Mouse (Mus musculus): Measurements from ENCODE around the gene Gm28372. TPM values are rescaled to one million over a fixed set of nuclear protein-coding genes. Genes with fewer than 3 reads are reported as not detected.

Gene Gm28372
- total and polyA plus RNA-seq, 3 experiments: 0.23 TPM; not detected in 2

- Histone ChIP-seq H3K27me3 (replicated peaks) (no peaks in the 10 kb centered on the region), H3K79me2 (replicated peaks; ENCODE audit: control insufficient read depth, extremely low read depth, insufficient read depth, poor library complexity, severe bottlenecking) (peaks cover 1% of the 10 kb centered on the region; the same call in 1 of the 2 replicates), H3K4me3 (replicated peaks in 1 of 3; ENCODE audit: low read depth in 2 of 3, low read length in 2 of 3, poor library complexity in 1 of 3) (no peak overlapping the region), H3K4me2 (ENCODE audit: insufficient read depth, low read depth, poor library complexity, severe bottlenecking) (no peak overlapping the region), H3K9me3 (replicated peaks; ENCODE audit: low read length) (no peaks in the 10 kb centered on the region), H3K36me3 (replicated peaks in 1 of 2; ENCODE audit: control insufficient read depth in 1 of 2, insufficient read depth in 1 of 2, low read length in 1 of 2) (peaks cover 68 to 86% of the 10 kb centered on the region in 2 experiments), H3K27ac (ENCODE audit: insufficient read depth, low read depth) (no peak overlapping the region), H3K9ac (ENCODE audit: insufficient read depth, low read depth) (no peak overlapping the region), H3K4me1 (ENCODE audit: control insufficient read depth in 1 of 2, insufficient read depth in 2 of 2) (no peaks in the 10 kb centered on the region)
- in situ Hi-C loops (cut with MboI; ENCODE audit: low pct_ligation_motif_present, low pct_unique_long_range_greater_than_20kb, low sequenced_read_pairs) (loop anchor here (10.0 kb wide), 1 partner anchor 113 kb away; no protein-coding TSS in a partner anchor), dilution Hi-C loops (cut with MboI; ENCODE audit: extremely low pct_ligation_motif_present, extremely low pct_unique_long_range_greater_than_20kb, low sequenced_read_pairs) (no loop called here)
- DNase-seq (ENCODE audit: extremely low read depth): no peak
- TF ChIP-seq SIN3A (IDR thresholded peaks at IDR 0.05; ENCODE audit: low read length) (no peak), PAX5 (IDR thresholded peaks at IDR 0.05; ENCODE audit: low read length) (no peak), ZC3H11A (IDR thresholded peaks at IDR 0.05; ENCODE audit: low read depth, low read length) (no peak), ZKSCAN1 (IDR thresholded peaks at IDR 0.05; ENCODE audit: borderline replicate concordance, low read depth, low read length) (no peak), USF2 (conservative IDR thresholded peaks at IDR 0.05; ENCODE audit: low read depth, low read length) (no peak), HCFC1 (IDR thresholded peaks at IDR 0.05; ENCODE audit: low read depth, low read length) (no peak), TBP (conservative IDR thresholded peaks at IDR 0.05; ENCODE audit: low read depth, low read length) (no peak), TCF12 (IDR thresholded peaks at IDR 0.05; ENCODE audit: low read depth, low read length) (no peak), IRF4 (IDR thresholded peaks at IDR 0.05; ENCODE audit: low read depth, low read length) (no peak), NELFE (IDR thresholded peaks at IDR 0.05; ENCODE audit: low read depth, low read length) (no peak)
Measured at GRCm38 (mm10) chr2:130442162-130442561, 37.1 kb downstream of the Gm28372 start.

DNA sequence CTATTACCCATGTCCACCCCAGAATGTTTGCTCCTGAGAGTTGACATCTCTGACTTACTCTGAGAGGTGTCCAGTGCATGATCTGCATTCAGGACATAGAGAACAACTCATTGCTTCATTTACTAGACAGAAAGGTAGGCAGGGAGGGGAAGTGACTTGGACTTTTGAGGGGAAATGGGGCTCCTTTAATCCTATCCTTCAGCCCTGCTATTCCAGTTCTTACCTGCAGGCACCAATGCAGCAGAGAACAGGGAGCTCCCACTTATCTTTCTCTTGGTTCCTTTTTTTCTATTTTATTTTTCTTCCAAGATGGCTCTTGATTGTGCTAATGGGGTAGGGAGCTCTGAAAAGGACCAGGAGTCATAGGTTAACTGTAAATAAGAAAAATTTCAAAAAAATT, 43.4 kb downstream of the Gm28372 start:
- in situ Hi-C loops (cut with MboI; ENCODE audit: low pct_ligation_motif_present, low pct_unique_long_range_greater_than_20kb, low sequenced_read_pairs) (loop anchor here (10.0 kb wide), 1 partner anchor 106 kb away; no protein-coding TSS in a partner anchor), dilution Hi-C loops (cut with MboI; ENCODE audit: extremely low pct_ligation_motif_present, extremely low pct_unique_long_range_greater_than_20kb, low sequenced_read_pairs) (no loop called here)
- TF ChIP-seq ZNF384 (IDR thresholded peaks at IDR 0.05; ENCODE audit: low read depth, low read length): no peak
- TF ChIP-seq ELF1 (IDR thresholded peaks at IDR 0.05; ENCODE audit: low read depth, low read length): no peak
- no peak for TF ChIP-seq SMC3 (IDR thresholded peaks at IDR 0.05; ENCODE audit: low read depth, low read length)
- no peak for TF ChIP-seq MEF2A (IDR thresholded peaks at IDR 0.05; ENCODE audit: borderline replicate concordance, low read depth, low read length)
- TF ChIP-seq ZKSCAN1 (IDR thresholded peaks at IDR 0.05; ENCODE audit: borderline replicate concordance, low read depth, low read length): no peak
- no peak for TF ChIP-seq ZC3H11A (IDR thresholded peaks at IDR 0.05; ENCODE audit: low read depth, low read length)
- no peak for TF ChIP-seq SIN3A (IDR thresholded peaks at IDR 0.05; ENCODE audit: low read length)
- no peak for TF ChIP-seq ZMIZ1 (IDR thresholded peaks at IDR 0.05; ENCODE audit: low read depth, low read length)
- no peak for TF ChIP-seq USF1 (IDR thresholded peaks at IDR 0.05; ENCODE audit: low read depth, low read length)
- TF ChIP-seq RAD21 (IDR thresholded peaks at IDR 0.05; ENCODE audit: low read depth, low read length): no peak
- no peak for TF ChIP-seq BHLHE40 (IDR thresholded peaks at IDR 0.05; ENCODE audit: low read depth, low read length)
- no peak for TF ChIP-seq POLR2AphosphoS2 (IDR thresholded peaks at IDR 0.05; ENCODE audit: low read depth, low read length)
- TF ChIP-seq IRF4 (IDR thresholded peaks at IDR 0.05; ENCODE audit: low read depth, low read length): no peak
- TF ChIP-seq POLR2A (IDR thresholded peaks at IDR 0.05; ENCODE audit: low read depth, low read length): no peak
- no peak for TF ChIP-seq NELFE (IDR thresholded peaks at IDR 0.05; ENCODE audit: low read depth, low read length)
- no peak for TF ChIP-seq EP300 (IDR thresholded peaks at IDR 0.05; ENCODE audit: low read length)
- no peak for TF ChIP-seq HCFC1 (IDR thresholded peaks at IDR 0.05; ENCODE audit: low read depth, low read length)
- TF ChIP-seq MAZ (IDR thresholded peaks at IDR 0.05; ENCODE audit: low read depth, low read length): no peak
- TF ChIP-seq UBTF (IDR thresholded peaks at IDR 0.05; ENCODE audit: low read depth, low read length): no peak
- TF ChIP-seq CHD2 (IDR thresholded peaks at IDR 0.05; ENCODE audit: low read length): no peak
- Histone ChIP-seq H3K36me3 (replicated peaks in 1 of 2; ENCODE audit: control insufficient read depth in 1 of 2, insufficient read depth in 1 of 2, low read length in 1 of 2) (peaks cover 7 to 24% of the 10 kb centered on the region in 2 experiments), H3K4me3 (replicated peaks in 1 of 3; ENCODE audit: low read depth in 2 of 3, low read length in 2 of 3, poor library complexity in 1 of 3) (no peak overlapping the region), H3K9ac (ENCODE audit: insufficient read depth, low read depth) (no peak overlapping the region), H3K4me1 (ENCODE audit: control insufficient read depth in 1 of 2, insufficient read depth in 2 of 2) (peaks cover 0 to 30% of the 10 kb centered on the region in 2 experiments; a peak in 2 of 4 replicates), H3K27me3 (replicated peaks) (no peaks in the 10 kb centered on the region), H3K79me2 (replicated peaks; ENCODE audit: control insufficient read depth, extremely low read depth, insufficient read depth, poor library complexity, severe bottlenecking) (peaks cover 11% of the 10 kb centered on the region), H3K9me3 (replicated peaks; ENCODE audit: low read length) (no peaks in the 10 kb centered on the region), H3K4me2 (ENCODE audit: insufficient read depth, low read depth, poor library complexity, severe bottlenecking) (no peak overlapping the region), H3K27ac (ENCODE audit: insufficient read depth, low read depth) (no peak overlapping the region)
- DNase-seq (ENCODE audit: extremely low read depth): no peak

Data from CH12.LX (cell line).